ENCODE assay signal across 29 mouse cellular contexts in genomic region chr6:85491606-85492005, GRCm38 (mm10). TPM values are rescaled to one million over a fixed set of nuclear protein-coding genes. Genes with fewer than 3 reads are reported as not detected.
DNase-seq lines count a peak whose midpoint lies in the region; ATAC-seq and TF ChIP-seq lines count a peak whose summit lies in the region.
"Had no signal": no experiment of that assay in that cellular context is flagged by ENCODE, and none has a peak within 500 bp of the region (broad histone marks: within the 10 kb centered on the region; RNA-seq: fewer than 3 reads in every experiment).

No protein-coding gene starts in this region.

- TF ChIP-seq EP300 in stomach, postnatal 0 days (optimal IDR thresholded peaks at IDR 0.05): no peak

- no peak overlapping the region for H3K9ac ChIP-seq in limb, embryonic 13.5 days
- H3K9ac ChIP-seq in stomach, postnatal 0 days (ENCODE audit: low read length): no peak overlapping the region
- H3K9ac ChIP-seq: forebrain, embryonic 13.5 days; heart, embryonic 13.5 days; hindbrain, embryonic 14.5 days had no signal

- H3K4me2 ChIP-seq in limb, embryonic 13.5 days (replicated peaks): no peak overlapping the region
- no peak overlapping the region for H3K4me2 ChIP-seq in stomach, postnatal 0 days (replicated peaks; ENCODE audit: low read depth)
- H3K4me2 ChIP-seq: forebrain, embryonic 13.5 days; heart, embryonic 13.5 days; hindbrain, embryonic 14.5 days had no signal

- H3K9me3 ChIP-seq in limb, embryonic 10.5 days (replicated peaks): no peaks in the 10 kb centered on the region
- H3K9me3 ChIP-seq in limb, embryonic 13.5 days: no peaks in the 10 kb centered on the region
- no peaks in the 10 kb centered on the region for H3K9me3 ChIP-seq in stomach, postnatal 0 days (ENCODE audit: control insufficient read depth, low read length)
- H3K9me3 ChIP-seq: forebrain, embryonic 10.5 days; forebrain, embryonic 13.5 days; heart, embryonic 10.5 days had no signal

- TF ChIP-seq CTCF in stomach, postnatal 0 days (IDR thresholded peaks at IDR 0.05; ENCODE audit: low read depth): no peak

- peak overlapping the region; percentile 62; the same call in 1 of the 2 replicates for H3K27ac ChIP-seq in limb, embryonic 10.5 days
- H3K27ac ChIP-seq in limb, embryonic 13.5 days: no peak overlapping the region
- no peak overlapping the region for H3K27ac ChIP-seq in stomach, postnatal 0 days (replicated peaks)
- H3K27ac ChIP-seq: forebrain, embryonic 10.5 days; forebrain, embryonic 13.5 days; heart, adult 2 months; heart, embryonic 10.5 days; heart, embryonic 13.5 days; hindbrain, embryonic 14.5 days; hindbrain, postnatal 0 days had no signal

- peak; percentile 79 for ATAC-seq in limb, embryonic 13.5 days (ENCODE audit: low FRiP score, low read depth)
- ATAC-seq in stomach, postnatal 0 days (ENCODE audit: low FRiP score, low TSS enrichment): no peak
- ATAC-seq: activated CD4-positive, CD25-positive, alpha-beta regulatory T cell, adult 4 months; forebrain, embryonic 13.5 days; forebrain, embryonic 16.5 days; hindbrain, postnatal 0 days had no signal

- peaks cover 59% of the 10 kb centered on the region for H3K4me1 ChIP-seq in limb, embryonic 10.5 days
- peaks cover 23% of the 10 kb centered on the region for H3K4me1 ChIP-seq in limb, embryonic 13.5 days
- H3K4me1 ChIP-seq in stomach, postnatal 0 days (replicated peaks; ENCODE audit: control insufficient read depth, insufficient read depth): no peaks in the 10 kb centered on the region
- H3K4me1 ChIP-seq: forebrain, embryonic 13.5 days; heart, embryonic 13.5 days had no signal

- no peaks in the 10 kb centered on the region for H3K36me3 ChIP-seq in limb, embryonic 10.5 days
- H3K36me3 ChIP-seq in limb, embryonic 13.5 days: no peaks in the 10 kb centered on the region
- H3K36me3 ChIP-seq in stomach, postnatal 0 days (ENCODE audit: control insufficient read depth, insufficient read depth, low read length): no peaks in the 10 kb centered on the region
- H3K36me3 ChIP-seq: forebrain, embryonic 10.5 days; heart, embryonic 10.5 days; heart, embryonic 13.5 days had no signal

- 26% methylated on average over 3 of the region's 3 CpGs for WGBS in limb, embryonic 10.5 days
- 14% methylated on average over 3 of the region's 3 CpGs for WGBS in limb, embryonic 13.5 days
- WGBS in stomach, postnatal 0 days: 89% methylated on average over 3 of the region's 3 CpGs

- H3K27me3 ChIP-seq in limb, embryonic 10.5 days (ENCODE audit: low read depth, poor library complexity, severe bottlenecking): peaks cover 10% of the 10 kb centered on the region
- peaks cover 57% of the 10 kb centered on the region for H3K27me3 ChIP-seq in limb, embryonic 13.5 days
- no peaks in the 10 kb centered on the region for H3K27me3 ChIP-seq in stomach, postnatal 0 days (ENCODE audit: control insufficient read depth, insufficient read depth, low read length)

- peak; percentile 35 for DNase-seq in embryo, embryonic 11 days
- no peak for DNase-seq in embryo, embryonic 9.5 days (ENCODE audit: extremely low spot score)
- DNase-seq in limb, embryonic 10.5 days (ENCODE audit: low spot score): peak; percentile 79
- no peak for DNase-seq in stomach, postnatal 0 days (ENCODE audit: low spot score)
- DNase-seq in frontal cortex, postnatal 10 days (ENCODE audit: low spot score in 2 of 2): no peak
- DNase-seq: adrenal gland, adult 8-10 months; adrenal gland, postnatal 25 days; cerebellum, adult 11-12 months; cerebellum, adult 8-10 months; cerebellum, postnatal 10 days; cerebellum, postnatal 36 days; gastrocnemius, postnatal 25 days; heart, adult 2 months; heart, postnatal 14 days; heart, postnatal 4 days had no signal

- H3K4me3 ChIP-seq in limb, embryonic 10.5 days: no peak overlapping the region
- H3K4me3 ChIP-seq in limb, embryonic 13.5 days: no peak overlapping the region
- no peak overlapping the region for H3K4me3 ChIP-seq in stomach, postnatal 0 days (ENCODE audit: low read depth, low read length)
- H3K4me3 ChIP-seq: forebrain, embryonic 10.5 days; forebrain, embryonic 13.5 days; heart, adult 2 months; heart, embryonic 10.5 days; heart, embryonic 13.5 days had no signal

RNA-seq across cellular contexts. Expression of gene Fbxo41, which starts 11.2 kb away (rescaled TPM):
- polyA plus RNA-seq in limb, embryonic 10.5 days (2016; fragmentation: Nextera tagmentation; extraction: Ambion mirVana): 0.87 and 2.0 TPM in 2 replicates
- polyA plus RNA-seq in limb, embryonic 13.5 days (2015; fragmentation: Nextera tagmentation; extraction: Ambion mirVana): 0.47 and 0.54 TPM in 2 replicates
- polyA plus RNA-seq in stomach, postnatal 0 days (2015; fragmentation: Nextera tagmentation; extraction: Ambion mirVana): 0.10 and 0.16 TPM in 2 replicates
- polyA plus RNA-seq: heart, embryonic 16.5 days had no signal

RNA-seq across cellular contexts. Expression of gene Egr4, which starts 21.8 kb away (rescaled TPM):
- not detected in 2 replicates for polyA plus RNA-seq in limb, embryonic 10.5 days (2016; fragmentation: Nextera tagmentation; extraction: Ambion mirVana)
- not detected in 2 replicates for polyA plus RNA-seq in limb, embryonic 13.5 days (2015; fragmentation: Nextera tagmentation; extraction: Ambion mirVana)
- not detected in 2 replicates for polyA plus RNA-seq in stomach, postnatal 0 days (2015; fragmentation: Nextera tagmentation; extraction: Ambion mirVana)
- polyA plus RNA-seq: activated CD4-positive, CD25-positive, alpha-beta regulatory T cell, adult 4 months; embryonic facial prominence, embryonic 14.5 days; forebrain, embryonic 10.5 days; forebrain, embryonic 13.5 days; gonadal fat pad, adult 2 months; heart, adult 2 months; heart, embryonic 10.5 days; heart, embryonic 13.5 days; heart, embryonic 16.5 days; hindbrain, embryonic 11.5 days; intestine, embryonic 14.5 days had no signal

RNA-seq across cellular contexts. Expression of gene Pradc1, which starts 39.8 kb away (rescaled TPM):
- polyA plus RNA-seq in limb, embryonic 10.5 days (2016; fragmentation: Nextera tagmentation; extraction: Ambion mirVana): 23.3 and 29.0 TPM in 2 replicates
- 29.8 and 33.5 TPM in 2 replicates for polyA plus RNA-seq in limb, embryonic 13.5 days (2015; fragmentation: Nextera tagmentation; extraction: Ambion mirVana)
- polyA plus RNA-seq in stomach, postnatal 0 days (2015; fragmentation: Nextera tagmentation; extraction: Ambion mirVana): 35.3 and 35.5 TPM in 2 replicates

RNA-seq across cellular contexts. Expression of gene Cct7, which starts 40.3 kb away (rescaled TPM):
- 778 and 852 TPM in 2 replicates for polyA plus RNA-seq in limb, embryonic 10.5 days (2016; fragmentation: Nextera tagmentation; extraction: Ambion mirVana)
- 493 and 494 TPM in 2 replicates for polyA plus RNA-seq in limb, embryonic 13.5 days (2015; fragmentation: Nextera tagmentation; extraction: Ambion mirVana)
- 214 and 219 TPM in 2 replicates for polyA plus RNA-seq in stomach, postnatal 0 days (2015; fragmentation: Nextera tagmentation; extraction: Ambion mirVana)

RNA-seq across cellular contexts. Expression of gene Smyd5, which starts 59.8 kb away (rescaled TPM):
- polyA plus RNA-seq in limb, embryonic 10.5 days (2016; fragmentation: Nextera tagmentation; extraction: Ambion mirVana): 88.0 and 104 TPM in 2 replicates
- polyA plus RNA-seq in limb, embryonic 13.5 days (2015; fragmentation: Nextera tagmentation; extraction: Ambion mirVana): 64.2 and 66.1 TPM in 2 replicates
- polyA plus RNA-seq in stomach, postnatal 0 days (2015; fragmentation: Nextera tagmentation; extraction: Ambion mirVana): 14.1 and 14.7 TPM in 2 replicates

Comparison
In these comparisons a context has a peak if more than half of its experiments do, and no peak if none do; other contexts are left out.
1. DNase-seq: peak in embryo, embryonic 11 days (single experiment) and limb, embryonic 10.5 days (single experiment); none in embryo, embryonic 9.5 days (single experiment), stomach, postnatal 0 days (single experiment) and frontal cortex, postnatal 10 days (0 of 2).